Mouse (Mus musculus) MEL (cell line): Measurements from ENCODE around the gene Klc1.

ENCODE experiments used
- CTCF ChIP-seq, 3 experiments: IDR thresholded peaks in 2 of 3; conservative IDR thresholded peaks in 1 of 3; 2 replicates each; pipeline ENCODE4 v1.5.1; 2011 to 2012; ENCODE audit warnings: low read length in 3 of 3, low read depth in 2 of 3, mild to moderate bottlenecking in 2 of 3, improper control_type of control experiment in 1 of 3, inconsistent platforms in 1 of 3, mixed read lengths in 1 of 3, moderate library complexity in 1 of 3; ENCODE audit not compliant: control insufficient read depth in 1 of 3, insufficient read depth in 1 of 3, poor library complexity in 1 of 3, severe bottlenecking in 1 of 3
- EP300 ChIP-seq, 2 experiments: IDR thresholded peaks; 2 replicates each; pipeline ENCODE4 v1.6.1; 2011; ENCODE audit warnings: improper control_type of control experiment in 2 of 2, low read length in 2 of 2, low read depth in 1 of 2, mild to moderate bottlenecking in 1 of 2
- ETS1 ChIP-seq: IDR thresholded peaks from 2 replicates; pipeline ENCODE4 v1.6.1; 2012; ENCODE audit warnings: low read depth, mild to moderate bottlenecking, inconsistent platforms, low read length, improper control_type of control experiment, moderate library complexity
- GATA1 ChIP-seq: IDR thresholded peaks from 2 replicates; pipeline ENCODE4 v1.6.1; 2011; ENCODE audit warnings: low read depth, low read length, improper control_type of control experiment
- POLR2A ChIP-seq, 2 experiments: IDR thresholded peaks; 2 replicates each; pipeline ENCODE4 v1.6.1; 2011 to 2012; ENCODE audit warnings: low read length in 2 of 2, mild to moderate bottlenecking in 2 of 2, control low read depth in 1 of 2, improper control_type of control experiment in 1 of 2, low read depth in 1 of 2, moderate library complexity in 1 of 2; ENCODE audit not compliant: control insufficient read depth in 1 of 2, insufficient read depth in 1 of 2, poor library complexity in 1 of 2
- TCF12 ChIP-seq: IDR thresholded peaks from 2 replicates; pipeline ENCODE4 v1.6.1; 2014; ENCODE audit warnings: low read depth, mild to moderate bottlenecking, inconsistent platforms, low read length, improper control_type of control experiment, moderate library complexity

DNA sequence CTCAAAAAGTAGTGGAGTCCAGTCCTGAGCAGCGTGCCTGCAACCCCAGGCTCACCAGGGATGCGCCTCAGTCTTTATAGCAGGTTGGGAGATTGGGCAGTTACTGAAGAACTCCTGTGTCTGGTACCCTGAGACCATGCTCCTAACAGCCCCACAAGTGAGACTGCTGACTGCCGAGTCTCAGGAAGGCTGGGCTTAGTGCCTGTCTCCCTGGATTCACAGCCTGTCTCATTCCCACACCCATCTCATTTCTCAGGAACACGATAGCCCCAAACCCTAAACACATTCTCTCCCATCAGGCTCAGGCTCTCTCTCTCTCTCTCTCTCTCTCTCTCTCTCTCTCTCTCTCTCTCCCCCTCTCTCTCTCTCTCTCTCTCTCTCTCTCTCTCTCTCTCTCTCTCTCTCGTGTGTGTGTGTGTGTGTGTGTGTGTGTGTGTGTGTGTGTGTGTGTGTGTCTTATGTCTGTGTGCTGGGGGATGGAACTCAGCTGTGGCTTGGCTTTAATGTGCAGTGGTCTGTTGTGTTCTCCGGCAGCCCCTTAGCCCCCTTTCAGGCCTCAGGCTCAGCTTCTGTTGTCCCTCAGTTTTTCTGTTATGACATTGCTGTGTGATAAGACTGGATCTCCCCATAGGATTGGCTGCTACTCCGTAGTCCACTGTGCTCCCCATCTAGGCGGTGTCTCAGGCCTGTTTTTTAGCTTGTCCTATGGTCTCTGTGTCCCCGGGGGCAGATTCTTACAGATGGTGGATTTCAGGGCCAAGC lies 11.3 kb downstream of the Klc1 start:
- TF ChIP-seq GATA1: no peak
- TF ChIP-seq TCF12: no peak
- TF ChIP-seq ETS1: no peak
- no peak for TF ChIP-seq CTCF (IDR thresholded peaks at IDR 0.05 in 2 of 3, conservative IDR thresholded peaks at IDR 0.05 in 1 of 3; ENCODE audit: control insufficient read depth in 1 of 3, insufficient read depth in 1 of 3, low read depth in 2 of 3, low read length in 3 of 3, poor library complexity in 1 of 3, severe bottlenecking in 1 of 3)
- no peak for TF ChIP-seq EP300 (IDR thresholded peaks at IDR 0.05; ENCODE audit: low read depth in 1 of 2, low read length in 2 of 2)
- no peak for TF ChIP-seq POLR2A (IDR thresholded peaks at IDR 0.05; ENCODE audit: control insufficient read depth in 1 of 2, insufficient read depth in 1 of 2, low read depth in 1 of 2, low read length in 2 of 2, poor library complexity in 1 of 2)
